In the genomic region with DNA sequence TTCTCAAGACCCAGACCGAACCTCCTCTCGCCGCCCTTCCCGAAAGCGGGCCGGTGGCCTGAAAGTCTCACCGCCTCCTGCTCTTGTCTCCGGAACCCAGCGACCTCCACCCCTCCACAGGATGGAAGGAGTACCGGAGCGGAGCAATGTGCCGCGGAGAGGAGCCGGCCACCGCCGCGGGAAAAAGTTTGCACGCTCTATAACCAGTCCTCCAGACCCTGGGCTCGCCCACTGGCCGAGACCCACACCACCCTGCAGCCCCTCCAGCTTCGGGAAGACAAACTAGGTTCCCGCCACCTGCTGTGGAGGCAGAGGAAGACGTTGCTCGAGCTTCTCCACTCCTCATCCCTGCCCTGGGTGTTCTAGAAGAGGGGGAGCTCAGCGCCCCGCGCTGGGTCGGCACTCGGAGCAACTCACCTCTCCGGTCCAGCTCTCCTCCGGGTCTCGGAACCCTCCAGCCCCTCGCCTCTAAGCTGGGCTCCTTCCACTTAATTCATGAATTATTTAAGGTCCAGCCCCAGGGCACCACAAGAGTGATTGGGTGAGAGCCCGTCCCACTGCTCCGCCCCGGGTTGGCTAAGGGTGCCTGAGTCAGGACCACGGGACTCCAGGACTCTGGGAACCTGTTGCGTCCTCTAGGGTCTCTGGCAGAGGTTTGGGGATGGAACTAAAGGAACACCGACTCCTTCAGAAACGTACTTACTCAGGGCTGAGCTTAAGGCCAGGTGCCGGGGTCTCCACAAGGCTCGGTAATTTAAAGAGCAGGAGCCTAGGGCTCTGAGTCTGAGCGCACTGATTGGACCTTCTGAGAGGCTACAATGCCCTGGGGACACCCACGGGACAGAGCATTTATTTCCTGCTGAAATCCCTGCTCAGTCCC, we compare ENCODE assay signal across 7 mouse cellular contexts. TPM values are rescaled to one million over a fixed set of nuclear protein-coding genes. Genes with fewer than 3 reads are reported as not detected.
DNase-seq lines count a peak whose midpoint lies in the region; ATAC-seq and TF ChIP-seq lines count a peak whose summit lies in the region.

A gene (minus strand): TSS at position 802 of the 880 bp plus-strand sequence.

- TF ChIP-seq POLR2A in lung, adult 2 months (IDR thresholded peaks at IDR 0.05; ENCODE audit: borderline replicate concordance, extremely low read depth, low read depth, low read length), result no peak

- WGBS in embryonic facial prominence, embryonic 10.5 days, result under 1% methylated on average over 44 of the region's 44 CpGs
- 1% methylated on average over 44 of the region's 44 CpGs for WGBS in heart, embryonic 15.5 days
- 7% methylated on average over 44 of the region's 44 CpGs for WGBS in lung, adult 2 months

- H3K9me3 ChIP-seq in embryonic facial prominence, embryonic 10.5 days, result 0 out of 2 replicates have a peak, but pooled peaks cover 5% of the 10 kb centered on the region
- no peaks in the 10 kb centered on the region for H3K9me3 ChIP-seq in heart, embryonic 15.5 days (replicated peaks)

- H3K4me2 ChIP-seq in heart, embryonic 15.5 days, result peak within 1 kb of the TSS; percentile 97

- H3K36me3 ChIP-seq in embryonic facial prominence, embryonic 10.5 days (replicated peaks), result peaks cover 19% of the 10 kb centered on the region
- no peaks in the 10 kb centered on the region for H3K36me3 ChIP-seq in heart, embryonic 15.5 days

- peak within 1 kb of the TSS; percentile 93 for H3K27ac ChIP-seq in embryonic facial prominence, embryonic 10.5 days (replicated peaks)
- H3K27ac ChIP-seq in heart, embryonic 15.5 days, result no peak within 1 kb of the TSS

- H3K27me3 ChIP-seq in embryonic facial prominence, embryonic 10.5 days (replicated peaks; ENCODE audit: low read depth, poor library complexity, severe bottlenecking), result peaks cover 17% of the 10 kb centered on the region
- peaks cover 8% of the 10 kb centered on the region; the same call in 1 of the 2 replicates for H3K27me3 ChIP-seq in heart, embryonic 15.5 days

- H3K4me1 ChIP-seq in embryonic facial prominence, embryonic 10.5 days, result peaks cover 32% of the 10 kb centered on the region
- peaks cover 13% of the 10 kb centered on the region for H3K4me1 ChIP-seq in heart, embryonic 15.5 days (replicated peaks)
- no peaks in the 10 kb centered on the region for H3K4me1 ChIP-seq in lung, adult 2 months (ENCODE audit: control insufficient read depth, insufficient read depth, low read length)

- no peak for TF ChIP-seq CTCF in lung, adult 2 months (IDR thresholded peaks at IDR 0.05; ENCODE audit: insufficient read depth, low read length)

- peak; percentile 37 for ATAC-seq in heart, embryonic 15.5 days (replicated peaks; ENCODE audit: insufficient number of reproducible peaks, insufficient read depth, low FRiP score, low read depth)

- H3K9ac ChIP-seq in heart, embryonic 15.5 days, result peak within 1 kb of the TSS; percentile 61

- DNase-seq in ES-CJ7 (ENCODE audit: low read depth, low spot score), result peak; percentile 58
- peak; percentile 26 for DNase-seq in WW6 (ENCODE audit: low read depth, low spot score)
- peak; percentile 83 for DNase-seq in embryonic facial prominence, embryonic 10.5 days (ENCODE audit: low spot score)
- peak; percentile 76 for DNase-seq in kidney, postnatal 10 days
- DNase-seq in lung, adult 2 months, result peak; percentile 25
- peak; percentile 6 for DNase-seq in ovary, postnatal 14 days (ENCODE audit: low spot score)

- H3K4me3 ChIP-seq in embryonic facial prominence, embryonic 10.5 days, result peak within 1 kb of the TSS; percentile 81
- H3K4me3 ChIP-seq in heart, embryonic 15.5 days, result peak within 1 kb of the TSS; percentile 59
- H3K4me3 ChIP-seq in lung, adult 2 months (replicated peaks; ENCODE audit: extremely low read depth, low read depth, low read length), result peak within 1 kb of the TSS; percentile 40

RNA-seq across cellular contexts. Expression of the gene that starts here (rescaled TPM):
- polyA plus RNA-seq in embryonic facial prominence, embryonic 10.5 days (2016; fragmentation: Nextera tagmentation; extraction: Ambion mirVana), result 102 and 110 TPM in 2 replicates
- polyA plus RNA-seq in heart, embryonic 15.5 days (2015; fragmentation: Nextera tagmentation; extraction: Ambion mirVana), result 6.5 and 10.3 TPM in 2 replicates
- polyA plus RNA-seq in lung, adult 2 months (2012; rRNA removed), result 4.6 and 7.4 TPM in 2 replicates

Comparison
In these comparisons a context has a peak if more than half of its experiments do, and no peak if none do; other contexts are left out.
1. DNase-seq: peak in every context shown above with its lines; median percentile 83 in embryonic facial prominence, embryonic 10.5 days; 76 in kidney, postnatal 10 days; 58 in ES-CJ7; 26 in WW6; 25 in lung, adult 2 months; 6 in ovary, postnatal 14 days.